Mouse (Mus musculus) liver, embryonic 18 days (tissue): ENCODE data around the gene Actrt3. TPM values are rescaled to one million over a fixed set of nuclear protein-coding genes. Genes with fewer than 3 reads are reported as not detected.

ENCODE experiments used
- polyA plus RNA-seq: library from polyadenylated mRNA; depleted of rRNA; stranded (reverse); fragments of >200 nt; gene quantifications from 2 replicates; pipeline ENCODE4 v1.2.3, GENCODE M21; 2012; rRNA removed

The Actrt3 gene
- polyA plus RNA-seq: not detected in 2 replicates

DNA sequence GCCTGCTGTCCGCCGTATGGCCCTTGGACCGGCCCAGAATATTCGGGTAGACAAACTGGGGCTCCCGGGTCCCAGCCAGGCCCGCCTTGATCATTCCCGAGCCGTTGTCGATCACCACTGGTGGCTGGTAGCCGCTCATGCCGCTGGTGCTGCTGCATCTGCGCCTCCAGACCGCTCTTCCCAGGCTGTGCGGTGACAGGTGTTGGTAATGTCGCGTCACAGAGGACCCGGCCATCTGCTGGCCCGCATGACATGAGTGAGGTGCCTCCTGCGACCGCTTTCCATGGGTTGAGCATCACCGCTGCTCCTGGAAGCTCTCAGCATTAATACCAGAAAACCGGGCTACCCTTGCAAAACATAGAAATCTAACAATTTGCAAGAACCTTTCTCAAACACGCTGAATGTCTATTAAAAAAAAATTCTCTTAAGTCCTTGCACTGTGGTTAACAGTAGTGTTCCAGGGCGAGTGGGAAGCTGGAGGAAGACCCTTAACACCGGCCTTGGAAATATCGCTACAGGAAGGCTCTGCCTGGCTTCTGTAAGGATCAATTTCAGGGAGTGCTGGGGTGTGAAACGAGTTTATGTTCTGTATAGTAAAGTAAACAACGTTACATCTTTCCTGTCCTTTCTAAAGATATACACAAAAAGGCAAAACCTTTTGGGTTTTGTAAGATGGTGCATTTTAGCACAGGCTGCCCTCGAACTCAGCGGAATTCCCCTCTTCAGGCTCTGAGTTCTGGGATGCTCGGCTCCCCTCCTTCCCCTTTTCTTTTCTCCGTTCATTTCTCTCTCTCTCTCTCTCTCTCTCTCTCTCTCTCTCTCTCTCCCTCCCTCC is at the start of gene Actrt3:
TSS of gene Actrt3 (minus strand) at position 229 of the 835 bp plus-strand sequence.

DNA sequence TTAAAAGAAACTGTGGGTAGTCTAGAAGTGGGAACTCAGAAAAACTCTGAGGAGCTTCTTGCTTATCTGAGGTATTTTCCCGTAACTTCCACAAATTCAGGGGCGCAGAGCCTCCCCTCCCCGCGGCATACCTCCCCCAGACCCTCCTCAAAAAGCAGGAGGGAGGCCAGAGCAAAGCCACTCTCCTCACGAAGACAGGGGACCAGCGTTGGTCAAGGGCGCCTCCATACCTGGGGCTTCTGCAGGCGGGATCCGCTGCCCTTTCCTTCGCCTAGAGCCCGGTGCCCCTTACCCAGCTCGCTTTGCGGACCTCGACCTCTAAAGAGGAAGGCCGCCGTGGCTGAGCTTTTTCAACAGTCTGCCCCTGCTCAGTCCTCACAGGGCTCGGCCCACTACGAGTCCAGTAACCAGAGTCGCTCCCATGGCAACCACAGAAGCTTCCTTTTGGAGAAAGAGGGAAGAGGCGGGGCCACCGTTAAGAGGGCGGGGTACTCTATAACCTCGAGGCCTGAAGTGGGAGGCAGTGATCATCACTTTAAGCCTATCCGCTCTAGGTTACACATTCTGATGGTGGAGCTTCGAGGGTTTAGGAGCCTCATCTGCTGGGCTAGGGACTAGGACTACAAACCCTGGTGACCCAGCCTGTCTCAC is 47.8 kb upstream of the Actrt3 start, which contains the start of gene Lrrc34:
TSS of gene Lrrc34 (minus strand) at position 430 of the 651 bp plus-strand sequence.

DNA sequence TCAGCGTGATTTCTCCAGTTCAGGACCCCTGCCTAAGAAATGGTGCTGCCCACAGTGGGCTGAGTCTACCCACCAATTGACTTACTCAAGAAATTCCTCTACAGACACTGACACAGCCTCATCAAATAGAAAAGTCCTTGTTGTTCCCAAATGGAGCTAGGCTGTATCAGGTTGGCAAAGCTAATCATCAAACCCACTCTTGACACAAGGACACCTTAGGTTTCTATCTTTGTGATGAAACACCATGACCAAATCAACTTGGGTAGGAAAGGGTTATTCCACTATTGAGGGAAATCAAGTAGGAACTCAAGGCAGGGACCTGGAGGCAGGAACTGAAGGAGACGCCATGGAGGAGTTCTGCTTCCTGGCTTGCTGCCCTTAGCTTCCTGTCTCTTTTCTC is 44.5 kb upstream of the Actrt3 start, which contains the start of gene Lrriq4:
TSS of gene Lrriq4 (plus strand) at position 301 of the 400 bp plus-strand sequence.

DNA sequence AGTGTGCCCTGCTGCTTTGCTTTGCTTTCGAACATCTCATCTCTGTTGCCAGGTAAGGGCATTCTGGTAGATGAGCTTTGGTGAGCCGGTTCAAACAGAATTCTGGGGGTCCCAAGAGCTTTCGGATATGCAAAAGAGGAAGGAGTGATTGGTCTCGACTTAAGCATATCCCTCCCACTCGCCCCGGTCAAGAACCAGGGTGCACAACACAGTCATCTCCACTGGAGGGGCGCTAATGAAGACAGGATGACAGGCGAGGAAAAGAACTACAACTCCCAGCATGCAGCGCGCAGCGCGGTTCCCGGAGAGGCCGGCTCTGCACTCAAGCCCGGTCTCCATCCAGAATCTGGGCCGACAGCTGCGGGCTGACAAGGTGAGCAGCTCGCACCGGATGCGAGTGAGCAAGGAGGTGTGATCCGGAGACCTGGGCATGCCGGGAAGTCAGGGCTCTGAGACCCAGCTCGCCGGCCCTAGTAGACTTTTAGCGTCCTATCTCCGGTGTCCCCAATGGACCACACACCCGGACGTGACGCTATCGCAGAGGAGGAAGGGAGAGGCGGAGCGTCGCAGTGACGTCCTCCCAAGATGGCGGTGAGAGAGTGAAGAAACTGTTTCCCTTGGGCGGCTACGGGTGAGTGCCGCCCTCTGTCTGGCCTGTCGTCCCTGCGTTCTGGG is 2.5 kb upstream of the Actrt3 start, which contains the start of gene Mynn:
TSS of gene Mynn (plus strand) at position 1 of the 675 bp plus-strand sequence.

DNA sequence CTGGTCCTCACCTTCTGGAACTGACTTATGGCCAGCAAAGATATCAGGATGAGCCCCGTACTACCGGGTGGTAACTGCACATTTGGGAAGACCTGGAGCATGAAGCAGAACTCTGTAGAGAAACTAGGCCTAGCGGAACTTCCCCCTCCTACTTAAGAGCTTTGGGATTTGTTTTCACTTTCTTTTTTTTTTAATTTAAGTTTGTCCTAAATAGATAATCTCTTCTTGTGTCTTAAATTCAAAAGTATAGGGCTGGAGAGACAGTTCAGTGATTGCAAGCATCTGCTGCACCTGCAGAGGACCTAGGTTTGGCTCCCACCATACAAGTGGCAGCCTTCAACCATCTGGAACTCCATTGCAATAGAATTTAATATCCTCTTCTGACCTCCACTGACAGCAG is 51.8 kb downstream of the Actrt3 start, which contains the start of gene Mecom:
TSS of gene Mecom (minus strand) at position 101 of the 400 bp plus-strand sequence.

Other genes starting within 250 kb of the Actrt3 start
- 1.0 and 1.2 TPM in 2 replicates for gene Mecom, start 51.9 kb downstream of the Actrt3 start, polyA plus RNA-seq
- gene Mynn, start 2.1 kb upstream of the Actrt3 start, polyA plus RNA-seq: 5.1 and 5.7 TPM in 2 replicates
- not detected in 2 replicates for gene Lrriq4, start 44.6 kb upstream of the Actrt3 start, polyA plus RNA-seq
- 0.02 and 0.05 TPM in 2 replicates for gene Lrrc34, start 47.9 kb upstream of the Actrt3 start, polyA plus RNA-seq
- not detected in 2 replicates for gene Lrrc31, start 99.9 kb upstream of the Actrt3 start, polyA plus RNA-seq
- gene Samd7, start 146.4 kb upstream of the Actrt3 start, polyA plus RNA-seq: 0.02 and 0.04 TPM in 2 replicates
- gene Sec62, start 192.9 kb upstream of the Actrt3 start, polyA plus RNA-seq: 32.6 and 33.7 TPM in 2 replicates